Mouse (Mus musculus): Measurements from ENCODE around the gene Zbtb4. TPM values are rescaled to one million over a fixed set of nuclear protein-coding genes. Genes with fewer than 3 reads are reported as not detected.

Gene Zbtb4
- polyA plus RNA-seq, 1 experiment from 2014 or later, result 0.70 TPM

GRCm38 (mm10) chr11:69766872-69767624 is 1.3 kb downstream of the Zbtb4 start:
- ATAC-seq, result no peak
- H3K9ac ChIP-seq, result no peak overlapping the region; the same call in none of the 2 replicates
- 73% methylated on average over 13 of the region's 13 CpGs for WGBS (ENCODE audit: insufficient replicate concordance)

GRCm38 (mm10) chr11:69767625-69767909 is 1.9 kb downstream of the Zbtb4 start:
- ATAC-seq, result no peak
- Histone ChIP-seq H3K4me3 (no peak overlapping the region), H3K27ac (peak overlapping the region; percentile 31; the same call in 1 of the 2 replicates), H3K9ac (no peak overlapping the region; the same call in 1 of the 2 replicates), H3K36me3 (no peaks in the 10 kb centered on the region), H3K4me1 (peaks cover 34% of the 10 kb centered on the region), H3K27me3 (replicated peaks) (0 out of 2 replicates have a peak, but pooled peaks cover 20% of the 10 kb centered on the region), H3K9me3 (replicated peaks) (no peaks in the 10 kb centered on the region), H3K4me2 (peak overlapping the region; percentile 97; the same call in 1 of the 2 replicates)
- 66% methylated on average over 4 of the region's 4 CpGs for WGBS (ENCODE audit: insufficient replicate concordance)

More at GRCm38 (mm10) chr11:69766872-69767624, 1.3 kb downstream of the Zbtb4 start:
- Histone ChIP-seq H3K36me3 (no peaks in the 10 kb centered on the region), H3K4me2 (peak overlapping the region; percentile 97), H3K27ac (peak overlapping the region; percentile 77; the same call in 1 of the 2 replicates), H3K4me3 (peak overlapping the region; percentile 71), H3K27me3 (replicated peaks) (0 out of 2 replicates have a peak, but pooled peaks cover 20% of the 10 kb centered on the region), H3K4me1 (peaks cover 34% of the 10 kb centered on the region), H3K9me3 (replicated peaks) (no peaks in the 10 kb centered on the region)

GRCm38 (mm10) chr11:69774961-69775360 is 9.2 kb downstream of the Zbtb4 start:
- peaks cover 11% of the 10 kb centered on the region; the same call in 1 of the 2 replicates for H3K36me3 ChIP-seq
- no peaks in the 10 kb centered on the region for H3K9me3 ChIP-seq (replicated peaks)
- peaks cover 54% of the 10 kb centered on the region for H3K27me3 ChIP-seq (replicated peaks)
- no peak overlapping the region for H3K27ac ChIP-seq
- no peak overlapping the region for H3K9ac ChIP-seq
- no peak overlapping the region for H3K4me2 ChIP-seq
- H3K4me3 ChIP-seq, result no peak overlapping the region
- 32% methylated on average over 5 of the region's 5 CpGs for WGBS (ENCODE audit: insufficient replicate concordance)
- no peak for ATAC-seq
- peaks cover 5% of the 10 kb centered on the region; the same call in 1 of the 2 replicates for H3K4me1 ChIP-seq

DNA sequence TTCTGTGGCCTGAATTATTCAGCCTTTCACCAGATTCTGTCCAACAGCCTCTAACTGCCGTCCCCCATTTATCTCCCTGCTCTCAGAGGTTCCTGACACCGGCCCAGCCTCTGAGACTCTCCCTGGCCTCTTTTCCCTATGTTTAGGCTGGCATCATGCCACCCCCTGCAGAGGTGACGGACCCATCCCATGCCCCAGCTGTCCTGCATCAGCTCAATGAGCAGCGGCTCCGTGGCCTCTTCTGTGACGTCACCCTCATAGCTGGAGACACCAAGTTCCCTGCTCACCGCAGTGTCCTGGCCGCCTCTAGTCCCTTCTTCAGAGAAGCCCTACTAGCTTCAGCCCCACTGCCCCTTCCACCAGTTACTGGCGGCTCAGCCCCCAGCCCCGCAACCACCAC is 10.0 kb downstream of the Zbtb4 start:
- H3K27ac ChIP-seq, result no peak overlapping the region
- peaks cover 5% of the 10 kb centered on the region; the same call in 1 of the 2 replicates for H3K4me1 ChIP-seq
- H3K4me2 ChIP-seq, result no peak overlapping the region
- 54% methylated on average over 10 of the region's 10 CpGs for WGBS (ENCODE audit: insufficient replicate concordance)
- peaks cover 11% of the 10 kb centered on the region; the same call in 1 of the 2 replicates for H3K36me3 ChIP-seq
- H3K9ac ChIP-seq, result no peak overlapping the region
- H3K9me3 ChIP-seq (replicated peaks), result no peaks in the 10 kb centered on the region
- ATAC-seq, result no peak
- peaks cover 62% of the 10 kb centered on the region for H3K27me3 ChIP-seq (replicated peaks)
- H3K4me3 ChIP-seq, result no peak overlapping the region

GRCm38 (mm10) chr11:69776488-69776887 is 10.8 kb downstream of the Zbtb4 start:
- no peak overlapping the region for H3K9ac ChIP-seq
- ATAC-seq, result no peak
- H3K36me3 ChIP-seq, result peaks cover 11% of the 10 kb centered on the region; the same call in 1 of the 2 replicates
- WGBS (ENCODE audit: insufficient replicate concordance), result 78% methylated on average over 20 of the region's 20 CpGs
- no peak overlapping the region for H3K4me2 ChIP-seq
- H3K4me1 ChIP-seq, result peaks cover 5% of the 10 kb centered on the region; the same call in 1 of the 2 replicates
- H3K9me3 ChIP-seq (replicated peaks), result no peaks in the 10 kb centered on the region
- H3K27me3 ChIP-seq (replicated peaks), result peaks cover 65% of the 10 kb centered on the region
- no peak overlapping the region for H3K27ac ChIP-seq
- H3K4me3 ChIP-seq, result no peak overlapping the region

- 51% methylated on average over 26 of the region's 26 CpGs for WGBS (ENCODE audit: insufficient replicate concordance)
- no peak overlapping the region for H3K9ac ChIP-seq
- H3K4me2 ChIP-seq, result no peak overlapping the region
- peaks cover 11% of the 10 kb centered on the region; the same call in 1 of the 2 replicates for H3K36me3 ChIP-seq
- H3K4me3 ChIP-seq, result no peak overlapping the region
- no peak for ATAC-seq
- no peak overlapping the region for H3K27ac ChIP-seq
- no peaks in the 10 kb centered on the region for H3K9me3 ChIP-seq (replicated peaks)
- peaks cover 76% of the 10 kb centered on the region for H3K27me3 ChIP-seq (replicated peaks)
- peaks cover 5% of the 10 kb centered on the region; the same call in 1 of the 2 replicates for H3K4me1 ChIP-seq
Observed at GRCm38 (mm10) chr11:69777504-69778257, 12.0 kb downstream of the Zbtb4 start.

- Histone ChIP-seq H3K36me3 (peaks cover 11% of the 10 kb centered on the region; the same call in 1 of the 2 replicates), H3K9me3 (replicated peaks) (no peaks in the 10 kb centered on the region), H3K9ac (no peak overlapping the region), H3K27me3 (replicated peaks) (peaks cover 81% of the 10 kb centered on the region), H3K4me1 (peaks cover 5% of the 10 kb centered on the region; the same call in 1 of the 2 replicates), H3K27ac (no peak overlapping the region), H3K4me3 (no peak overlapping the region), H3K4me2 (no peak overlapping the region)
- 53% methylated on average over 23 of the region's 23 CpGs for WGBS (ENCODE audit: insufficient replicate concordance)
- no peak for ATAC-seq
Observed at GRCm38 (mm10) chr11:69778258-69778982, 12.7 kb downstream of the Zbtb4 start.

- H3K9ac ChIP-seq, result no peak overlapping the region
- no peaks in the 10 kb centered on the region for H3K9me3 ChIP-seq (replicated peaks)
- H3K36me3 ChIP-seq, result peaks cover 11% of the 10 kb centered on the region; the same call in 1 of the 2 replicates
- H3K4me1 ChIP-seq, result peaks cover 5% of the 10 kb centered on the region; the same call in 1 of the 2 replicates
- H3K4me3 ChIP-seq, result no peak overlapping the region
- no peak overlapping the region for H3K4me2 ChIP-seq
- H3K27me3 ChIP-seq (replicated peaks), result peaks cover 81% of the 10 kb centered on the region
- WGBS (ENCODE audit: insufficient replicate concordance), result 49% methylated on average over 7 of the region's 7 CpGs
- ATAC-seq, result no peak
- H3K27ac ChIP-seq, result no peak overlapping the region
Observed at GRCm38 (mm10) chr11:69778985-69779384, 13.3 kb downstream of the Zbtb4 start.

DNA sequence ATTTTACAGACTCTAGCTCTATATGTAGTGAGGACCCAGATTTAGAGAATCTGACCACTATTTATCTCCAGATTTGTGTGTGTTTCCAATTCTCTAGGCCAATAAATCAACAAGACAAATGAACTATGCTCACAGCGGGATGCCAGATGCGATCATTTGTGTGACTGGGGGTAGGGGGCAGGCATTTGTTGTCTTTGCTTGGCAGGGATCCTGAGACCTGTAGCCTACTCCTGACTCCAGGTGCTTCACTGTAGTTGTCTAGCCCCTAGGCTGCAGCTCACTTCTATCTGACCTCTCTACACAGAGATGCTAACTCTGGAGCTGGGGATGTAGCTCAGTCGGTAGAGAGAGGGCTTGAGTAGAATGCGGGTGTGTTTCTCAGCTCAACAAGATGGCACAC is 16.1 kb downstream of the Zbtb4 start:
- WGBS (ENCODE audit: insufficient replicate concordance), result 46% methylated on average over 4 of the region's 4 CpGs
- H3K36me3 ChIP-seq, result peaks cover 6% of the 10 kb centered on the region; the same call in 1 of the 2 replicates
- no peak overlapping the region for H3K4me3 ChIP-seq
- H3K9me3 ChIP-seq (replicated peaks), result no peaks in the 10 kb centered on the region
- peaks cover 20% of the 10 kb centered on the region for H3K4me1 ChIP-seq
- no peak overlapping the region for H3K27ac ChIP-seq
- peaks cover 58% of the 10 kb centered on the region for H3K27me3 ChIP-seq (replicated peaks)
- H3K4me2 ChIP-seq, result no peak overlapping the region
- no peak for ATAC-seq
- no peak overlapping the region for H3K9ac ChIP-seq

DNA sequence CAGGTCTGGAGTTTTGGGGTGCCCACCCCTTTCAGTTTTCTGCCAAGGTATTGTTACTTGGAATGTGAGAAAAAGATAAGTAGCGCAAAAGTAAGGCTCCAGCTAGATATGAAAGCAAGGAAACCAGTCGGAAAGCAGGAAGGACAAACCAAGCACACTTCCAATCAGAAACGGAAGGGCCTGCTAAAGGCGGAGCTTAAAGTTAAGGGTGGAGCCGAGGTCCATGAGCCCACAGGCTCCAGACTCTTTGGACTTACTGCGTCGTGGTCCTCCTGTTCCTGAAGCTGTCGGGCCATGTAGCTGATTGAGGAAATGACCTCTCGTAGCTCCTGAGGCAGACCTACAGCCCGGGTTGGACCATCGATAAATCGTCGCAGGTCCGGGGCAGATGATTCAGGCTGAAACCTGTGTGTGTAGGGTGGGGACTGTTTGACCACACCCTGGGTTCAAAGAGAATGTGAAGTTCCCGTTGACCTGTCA is 19.1 kb downstream of the Zbtb4 start:
- ATAC-seq, result peak; percentile 84
- Histone ChIP-seq H3K27me3 (replicated peaks) (peaks cover 28% of the 10 kb centered on the region), H3K4me3 (peak overlapping the region; percentile 46), H3K4me1 (peaks cover 14% of the 10 kb centered on the region), H3K27ac (peak overlapping the region; percentile 52), H3K4me2 (peak overlapping the region; percentile 65), H3K9ac (peak overlapping the region; percentile 50), H3K36me3 (no peaks in the 10 kb centered on the region), H3K9me3 (replicated peaks) (no peaks in the 10 kb centered on the region)
- WGBS (ENCODE audit: insufficient replicate concordance), result 8% methylated on average over 15 of the region's 15 CpGs

DNA sequence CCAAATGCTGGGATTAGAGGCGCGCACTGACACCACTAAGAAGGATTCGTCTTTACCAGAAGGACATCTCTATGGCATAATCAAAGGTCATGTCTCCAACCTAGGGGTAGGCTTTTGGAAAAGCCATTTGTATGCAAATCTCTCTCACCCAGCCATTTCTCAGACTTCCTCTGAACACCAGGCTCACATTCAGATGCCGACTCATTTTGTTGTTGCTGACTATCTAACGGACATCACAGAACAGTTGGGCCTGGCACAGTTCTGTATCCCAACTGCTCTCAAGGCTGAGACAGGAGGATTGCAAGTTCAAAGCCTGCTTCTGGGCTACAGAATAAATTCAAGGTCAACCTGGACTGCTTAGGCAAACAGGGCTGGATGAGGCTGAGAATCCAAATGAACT is 21.6 kb downstream of the Zbtb4 start:
- ATAC-seq, result no peak

More for the DNA sequence above, 21.6 kb downstream of the Zbtb4 start:
- no peaks in the 10 kb centered on the region for H3K9me3 ChIP-seq (replicated peaks)
- no peaks in the 10 kb centered on the region for H3K36me3 ChIP-seq
- H3K4me3 ChIP-seq, result no peak overlapping the region
- H3K9ac ChIP-seq, result no peak overlapping the region
- no peak overlapping the region for H3K27ac ChIP-seq
- 71% methylated on average over 5 of the region's 5 CpGs for WGBS (ENCODE audit: insufficient replicate concordance)
- H3K4me1 ChIP-seq, result peaks cover 14% of the 10 kb centered on the region
- H3K27me3 ChIP-seq (replicated peaks), result peaks cover 12% of the 10 kb centered on the region; the same call in 1 of the 2 replicates
- no peak overlapping the region for H3K4me2 ChIP-seq
